Mouse (Mus musculus) small intestine, adult 2 months (tissue): Measurements from ENCODE around the gene Camk2n1.

Source experiments
- CTCF ChIP-seq: fragments of 200-500 bp; IDR thresholded peaks from 2 replicates; pipeline ENCODE4 v1.5.1; 2012; ENCODE audit warnings: low read depth, mild to moderate bottlenecking, control low read depth, inconsistent platforms, low read length, moderate library complexity, mixed read lengths; ENCODE audit not compliant: insufficient replicate concordance, insufficient read length; ENCODE audit errors: extremely low read depth
- POLR2A ChIP-seq: fragments of 200-500 bp; IDR thresholded peaks from 2 replicates; pipeline ENCODE4 v1.6.1; 2012; ENCODE audit warnings: low read depth, mild to moderate bottlenecking, control low read depth, inconsistent platforms, low read length, moderate library complexity

GRCm38 (mm10) chr4:138507903-138508302 is 53.8 kb downstream of the Camk2n1 start:
- TF ChIP-seq CTCF (no peak), POLR2A (no peak)
